Mouse (Mus musculus) G1E (cell line): ENCODE data around the gene Gm49333.

Source experiments
- CTCF ChIP-seq: IDR thresholded peaks from 2 replicates; pipeline ENCODE4 v1.5.1; 2012; ENCODE audit warnings: low read depth, low read length, inconsistent platforms, mixed read lengths
- GATA1 ChIP-seq: IDR thresholded peaks from 2 replicates; pipeline ENCODE4 v1.6.1; 2012; ENCODE audit warnings: borderline replicate concordance, low read length, inconsistent platforms, mixed read lengths
- POLR2AphosphoS5 ChIP-seq: IDR thresholded peaks from 2 replicates; pipeline ENCODE4 v1.6.1; 2012; ENCODE audit warnings: low read depth, low read length, inconsistent platforms; ENCODE audit not compliant: insufficient replicate concordance
- TAL1 ChIP-seq: conservative IDR thresholded peaks from 2 replicates; pipeline ENCODE4 v1.6.1; 2012; ENCODE audit warnings: low read depth, low read length, inconsistent platforms, mixed read lengths

GRCm38 (mm10) chr16:20638367-20638766, 27.0 kb downstream of the Gm49333 start:
- TF ChIP-seq CTCF: no peak
- no peak for TF ChIP-seq TAL1
- no peak for TF ChIP-seq POLR2AphosphoS5
- TF ChIP-seq GATA1: no peak
